In the genomic region with DNA sequence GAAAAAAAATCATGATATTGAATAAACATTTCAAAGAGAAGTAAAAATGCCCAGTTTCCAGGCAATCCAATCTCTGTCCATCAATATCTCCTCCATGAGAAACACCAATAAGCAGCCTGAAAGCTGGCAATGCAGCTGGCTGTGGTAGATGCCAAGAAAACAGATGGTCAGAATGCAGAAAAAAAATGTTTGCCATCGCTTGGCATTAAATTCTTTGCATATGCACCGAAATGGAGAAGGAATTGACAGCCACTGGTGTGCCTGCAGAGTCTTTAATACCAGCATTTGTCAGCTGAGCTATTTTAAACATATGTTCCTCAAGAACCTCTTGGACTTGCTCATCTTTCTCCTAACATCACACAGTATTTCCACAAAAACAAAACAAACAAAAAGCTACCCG, we compare ENCODE assay signal across 11 mouse cellular contexts.
DNase-seq lines count a peak whose midpoint lies in the region.
"Had no signal": no experiment of that assay in that cellular context is flagged by ENCODE, and none has a peak within 500 bp of the region (broad histone marks: within the 10 kb centered on the region; RNA-seq: fewer than 3 reads in every experiment).

No protein-coding gene starts in this region.

- peak; percentile 44 to 56 for DNase-seq in right cerebral cortex, adult 2 months (ENCODE audit: low spot score in 2 of 2)
- DNase-seq in right cerebral cortex, postnatal 14 days: no peak
- DNase-seq in cerebellum, postnatal 14 days: peak; percentile 25 to 72
- peak; percentile 61 to 65 for DNase-seq in layer of hippocampus, postnatal 36 days
- no peak for DNase-seq in retina, postnatal 1 day
- DNase-seq in urinary bladder, adult 18-20 months (ENCODE audit: low spot score in 2 of 2): no peak
- DNase-seq in heart, adult 11 months: no peak
- DNase-seq: adrenal gland, adult 8-10 months; kidney, postnatal 25 days; liver, postnatal 0 days; thymus, postnatal 36 days had no signal

Comparison
In these comparisons a context has a peak if more than half of its experiments do, and no peak if none do; other contexts are left out.
1. DNase-seq: peak in right cerebral cortex, adult 2 months (2 of 2), cerebellum, postnatal 14 days (2 of 2) and layer of hippocampus, postnatal 36 days (2 of 2); none in right cerebral cortex, postnatal 14 days (single experiment), retina, postnatal 1 day (single experiment), urinary bladder, adult 18-20 months (0 of 2) and heart, adult 11 months (single experiment).